Mouse (Mus musculus) liver, embryonic 11.5 days (tissue): ENCODE results near the gene Olfr66. TPM values are rescaled to one million over a fixed set of nuclear protein-coding genes. Genes with fewer than 3 reads are reported as not detected.

ENCODE experiments used
- ATAC-seq: fragments of 200-750 bp; cut with Nextera tagmentation; replicated peaks from 2 replicates; pipeline ENCODE4 v1.8.0; 2017; ENCODE audit warnings: moderate number of reproducible peaks, mild to moderate bottlenecking, moderate TSS enrichment, moderate library complexity; ENCODE audit not compliant: low FRiP score
- DNase-seq: peaks from one replicate; pipeline ENCODE4 v3.0.0-alpha.2; 2017; ENCODE audit warnings: low spot score
- H3K27ac ChIP-seq: fragments of 300-500 bp; sonication (generic); 2 replicates; pipeline ENCODE4 v1.5.1; 2014; ENCODE audit warnings: mild to moderate bottlenecking, low read depth, low read length, control low read depth
- H3K27me3 ChIP-seq: fragments of 300-500 bp; sonication (generic); replicated peaks from 2 replicates; pipeline ENCODE4 v1.6.1; 2014; ENCODE audit warnings: low read length, mixed read lengths; ENCODE audit not compliant: control insufficient read depth, insufficient read depth
- H3K36me3 ChIP-seq: fragments of 300-500 bp; sonication (generic); 2 replicates; pipeline ENCODE4 v1.6.1; 2014; ENCODE audit warnings: mild to moderate bottlenecking, low read length, moderate library complexity, mixed read lengths; ENCODE audit not compliant: control insufficient read depth, insufficient read depth
- H3K4me1 ChIP-seq: fragments of 300-500 bp; sonication (generic); replicated peaks from 2 replicates; pipeline ENCODE4 v1.6.1; 2014; ENCODE audit warnings: low read length, mixed read lengths; ENCODE audit not compliant: control insufficient read depth, insufficient read depth
- H3K4me2 ChIP-seq: fragments of 300-500 bp; sonication (generic); 2 replicates; pipeline ENCODE4 v1.6.1; 2014; ENCODE audit warnings: mild to moderate bottlenecking, control low read depth, moderate library complexity
- H3K4me3 ChIP-seq: fragments of 300-500 bp; sonication (generic); 2 replicates; pipeline ENCODE4 v1.5.1; 2014; ENCODE audit warnings: low read depth, low read length, control low read depth
- H3K9ac ChIP-seq: fragments of 300-500 bp; sonication (generic); 2 replicates; pipeline ENCODE4 v1.6.1; 2014; ENCODE audit warnings: low read depth, low read length, control low read depth
- H3K9me3 ChIP-seq: fragments of 300-500 bp; sonication (generic); 2 replicates; pipeline ENCODE4 v1.6.1; 2016; ENCODE audit warnings: low read length, inconsistent platforms, mixed read lengths; ENCODE audit not compliant: control insufficient read depth
- WGBS: fragments of 180-500 bp; shearing (Covaris S2); extraction: QIAGEN DNeasy Blood & Tissue Kit; methylation state at CpG from one replicate; pipeline ENCODE4 v1.1.7; 2014; 5-methylcytosine and 5-hydroxymethylcytosine counted together
- polyA plus RNA-seq: library from polyadenylated mRNA; unstranded; fragments of >200 nt; fragmentation: Nextera tagmentation; extraction: Ambion mirVana; gene quantifications from 2 replicates; pipeline ENCODE4 v1.2.1, GENCODE M21; 2014

Olfr66 gene
- polyA plus RNA-seq, 1 experiment from 2014 or later: not detected

GRCm38 (mm10) chr7:103844525-103845325 lies 41.3 kb downstream of the Olfr66 start:
- ATAC-seq (peak; percentile 71), DNase-seq (no peak)
- peak overlapping the region; percentile 2; the same call in 1 of the 2 replicates for H3K4me2 ChIP-seq
- peaks cover 16% of the 10 kb centered on the region for H3K4me1 ChIP-seq
- no peak overlapping the region for H3K9ac ChIP-seq
- WGBS: 50% methylated on average over 1 of the region's 2 CpGs
- H3K27me3 ChIP-seq: no peaks in the 10 kb centered on the region
- H3K9me3 ChIP-seq: no peaks in the 10 kb centered on the region
- H3K27ac ChIP-seq: peak overlapping the region; percentile 3
- no peak overlapping the region for H3K4me3 ChIP-seq
- H3K36me3 ChIP-seq: no peaks in the 10 kb centered on the region

- peak within 1 kb of the TSS; percentile 5; the same call in 1 of the 2 replicates for H3K4me2 ChIP-seq
- peaks cover 16% of the 10 kb centered on the region for H3K4me1 ChIP-seq
- H3K36me3 ChIP-seq: no peaks in the 10 kb centered on the region
- H3K9me3 ChIP-seq: no peaks in the 10 kb centered on the region
- 0 out of 2 replicates have a peak within 1 kb of the TSS, but pooled peaks have one; percentile 22 for H3K9ac ChIP-seq
- ATAC-seq (peak; percentile 48), DNase-seq (no peak)
- H3K4me3 ChIP-seq: peak within 1 kb of the TSS; percentile 24; the same call in 1 of the 2 replicates
- WGBS: 45% methylated on average over 2 of the region's 2 CpGs
- H3K27ac ChIP-seq: peak within 1 kb of the TSS; percentile 63
- H3K27me3 ChIP-seq: no peaks in the 10 kb centered on the region
Observed at GRCm38 (mm10) chr7:103843034-103843433, 43.0 kb downstream of the Olfr66 start, which contains the start of gene Hbb-bh1. TSS of gene Hbb-bh1 (minus strand) at chr7:103843164.

- Histone ChIP-seq H3K4me3 (no peak within 1 kb of the TSS), H3K36me3 (no peaks in the 10 kb centered on the region), H3K9ac (peak within 1 kb of the TSS; percentile 34; the same call in 1 of the 2 replicates), H3K27me3 (no peaks in the 10 kb centered on the region), H3K9me3 (no peaks in the 10 kb centered on the region), H3K4me1 (peaks cover 16% of the 10 kb centered on the region), H3K27ac (peak within 1 kb of the TSS; percentile 64), H3K4me2 (peak within 1 kb of the TSS; percentile 14; the same call in 1 of the 2 replicates)
- WGBS: 56% methylated on average over 3 of the region's 3 CpGs
- ATAC-seq: peak; percentile 29; the same call in 1 of the 2 replicates
- no peak for DNase-seq
Observed at GRCm38 (mm10) chr7:103840268-103840667, 45.8 kb downstream of the Olfr66 start, which contains the start of gene Hbb-bh2. TSS of gene Hbb-bh2 (minus strand) at chr7:103840520.

Other genes starting within 250 kb of the Olfr66 start
- not detected in 2 replicates for gene Olfr622, start 243.6 kb downstream of the Olfr66 start, polyA plus RNA-seq
- gene Olfr623, start 222.6 kb downstream of the Olfr66 start, polyA plus RNA-seq: not detected in 2 replicates
- 0.04 TPM in 1 of 2 replicates, not detected in the other for gene Olfr624, start 215.1 kb downstream of the Olfr66 start, polyA plus RNA-seq
- not detected in 2 replicates for gene Olfr625-ps1, start 203.5 kb downstream of the Olfr66 start, polyA plus RNA-seq
- not detected in 2 replicates for gene Olfr243, start 171.6 kb downstream of the Olfr66 start, polyA plus RNA-seq
- not detected in 2 replicates for gene Olfr628, start 155.9 kb downstream of the Olfr66 start, polyA plus RNA-seq
- gene Olfr629, start 141.3 kb downstream of the Olfr66 start, polyA plus RNA-seq: not detected in 2 replicates
- not detected in 2 replicates for gene Olfr630, start 128.9 kb downstream of the Olfr66 start, polyA plus RNA-seq
- not detected in 2 replicates for gene Olfr69, start 114.7 kb downstream of the Olfr66 start, polyA plus RNA-seq
- gene Olfr68, start 106.6 kb downstream of the Olfr66 start, polyA plus RNA-seq: not detected in 2 replicates
- not detected in 2 replicates for gene Olfr67, start 94.4 kb downstream of the Olfr66 start, polyA plus RNA-seq
- 7,398 and 7,943 TPM in 2 replicates for gene Hbb-bt, start 72.3 kb downstream of the Olfr66 start, polyA plus RNA-seq
- 9,439 and 11,024 TPM in 2 replicates for gene Hbb-bs, start 58.2 kb downstream of the Olfr66 start, polyA plus RNA-seq
- gene Hbb-bh2, start 45.7 kb downstream of the Olfr66 start, polyA plus RNA-seq: not detected in 2 replicates
- 4,066 and 4,428 TPM in 2 replicates for gene Hbb-bh1, start 43.1 kb downstream of the Olfr66 start, polyA plus RNA-seq
- 15,021 and 16,786 TPM in 2 replicates for gene Hbb-y, start 33.0 kb downstream of the Olfr66 start, polyA plus RNA-seq
- gene Olfr64, start 8.2 kb upstream of the Olfr66 start, polyA plus RNA-seq: not detected in 2 replicates
- gene Olfr65, start 17.2 kb upstream of the Olfr66 start, polyA plus RNA-seq: not detected in 2 replicates
- gene Olfr631, start 42.6 kb upstream of the Olfr66 start, polyA plus RNA-seq: not detected in 2 replicates
- 0.12 TPM in 1 of 2 replicates, not detected in the other for gene Olfr632, start 48.1 kb upstream of the Olfr66 start, polyA plus RNA-seq
- not detected in 2 replicates for gene Olfr633, start 58.2 kb upstream of the Olfr66 start, polyA plus RNA-seq
- not detected in 2 replicates for gene Olfr635, start 84.9 kb upstream of the Olfr66 start, polyA plus RNA-seq
- not detected in 2 replicates for gene Olfr638, start 112.5 kb upstream of the Olfr66 start, polyA plus RNA-seq
- not detected in 2 replicates for gene Olfr639, start 131.1 kb upstream of the Olfr66 start, polyA plus RNA-seq
- not detected in 2 replicates for gene Olfr640, start 139.3 kb upstream of the Olfr66 start, polyA plus RNA-seq
- not detected in 2 replicates for gene Olfr641, start 149.2 kb upstream of the Olfr66 start, polyA plus RNA-seq
- not detected in 2 replicates for gene Olfr642, start 166.4 kb upstream of the Olfr66 start, polyA plus RNA-seq
- gene 4930516K23Rik, start 175.2 kb upstream of the Olfr66 start, polyA plus RNA-seq: not detected in 2 replicates
- gene Olfr644, start 185.6 kb upstream of the Olfr66 start, polyA plus RNA-seq: not detected in 2 replicates
- gene Olfr645, start 199.2 kb upstream of the Olfr66 start, polyA plus RNA-seq: not detected in 2 replicates
- gene Olfr646, start 218.6 kb upstream of the Olfr66 start, polyA plus RNA-seq: not detected in 2 replicates
- not detected in 2 replicates for gene Ubqln5, start 243.6 kb upstream of the Olfr66 start, polyA plus RNA-seq